Mouse (Mus musculus): ENCODE results near the gene Wdr92. TPM values are rescaled to one million over a fixed set of nuclear protein-coding genes. Genes with fewer than 3 reads are reported as not detected.

Wdr92 gene
- polyA plus RNA-seq, 1 experiment from 2014 or later = 20.7 TPM

GRCm38 (mm10) chr11:17176638-17177037, 5.3 kb upstream of the Wdr92 start:
- no peak overlapping the region for H3K9ac ChIP-seq (replicated peaks)
- no peak overlapping the region for H3K4me3 ChIP-seq
- WGBS = 100% methylated on average over 1 of the region's 1 CpGs
- no peak overlapping the region for H3K27ac ChIP-seq (replicated peaks)
- H3K4me1 ChIP-seq = no peaks in the 10 kb centered on the region
- no peaks in the 10 kb centered on the region for H3K36me3 ChIP-seq
- ATAC-seq (replicated peaks) = no peak
- no peaks in the 10 kb centered on the region for H3K27me3 ChIP-seq
- H3K9me3 ChIP-seq = 0 out of 2 replicates have a peak, but pooled peaks cover 3% of the 10 kb centered on the region
- no peak overlapping the region for H3K4me2 ChIP-seq (replicated peaks)

- WGBS = 92% methylated on average over 3 of the region's 3 CpGs
- no peak overlapping the region for H3K27ac ChIP-seq (replicated peaks)
- no peak for ATAC-seq (replicated peaks)
These were observed 1.2 kb upstream of the Wdr92 start for GRCm38 (mm10) chr11:17180753-17181152.

GRCm38 (mm10) chr11:17183165-17183564, 1.3 kb downstream of the Wdr92 start:
- no peak overlapping the region for H3K4me2 ChIP-seq (replicated peaks)
- H3K9me3 ChIP-seq = no peaks in the 10 kb centered on the region
- no peak overlapping the region for H3K27ac ChIP-seq (replicated peaks)
- H3K4me1 ChIP-seq = 0 out of 2 replicates have a peak, but pooled peaks cover 2% of the 10 kb centered on the region
- H3K4me3 ChIP-seq = no peak overlapping the region
- H3K27me3 ChIP-seq = no peaks in the 10 kb centered on the region
- ATAC-seq (replicated peaks) = no peak
- 96% methylated on average over 2 of the region's 2 CpGs for WGBS
- no peak overlapping the region for H3K9ac ChIP-seq (replicated peaks)
- no peaks in the 10 kb centered on the region for H3K36me3 ChIP-seq

More at GRCm38 (mm10) chr11:17180753-17181152, 1.2 kb upstream of the Wdr92 start:
- Histone ChIP-seq H3K4me3 (no peak overlapping the region), H3K9me3 (no peaks in the 10 kb centered on the region), H3K4me1 (0 out of 2 replicates have a peak, but pooled peaks cover 2% of the 10 kb centered on the region), H3K36me3 (no peaks in the 10 kb centered on the region), H3K9ac (replicated peaks) (no peak overlapping the region), H3K4me2 (replicated peaks) (no peak overlapping the region), H3K27me3 (no peaks in the 10 kb centered on the region)

- no peak for ATAC-seq (replicated peaks)
- Histone ChIP-seq H3K9ac (replicated peaks) (no peak overlapping the region), H3K27ac (replicated peaks) (no peak overlapping the region), H3K9me3 (no peaks in the 10 kb centered on the region), H3K36me3 (no peaks in the 10 kb centered on the region), H3K4me1 (no peaks in the 10 kb centered on the region), H3K27me3 (no peaks in the 10 kb centered on the region), H3K4me2 (replicated peaks) (no peak overlapping the region), H3K4me3 (no peak overlapping the region)
- 73% methylated on average over 3 of the region's 3 CpGs for WGBS
These were observed 5.7 kb downstream of the Wdr92 start for GRCm38 (mm10) chr11:17187649-17188048.

- H3K27ac ChIP-seq (replicated peaks) = no peak overlapping the region
- H3K36me3 ChIP-seq = no peaks in the 10 kb centered on the region
- H3K9me3 ChIP-seq = no peaks in the 10 kb centered on the region
- no peaks in the 10 kb centered on the region for H3K4me1 ChIP-seq
- no peak; the same call in 1 of the 2 replicates for ATAC-seq (replicated peaks)
- H3K27me3 ChIP-seq = no peaks in the 10 kb centered on the region
- no peak overlapping the region for H3K4me3 ChIP-seq
- no peak overlapping the region for H3K4me2 ChIP-seq (replicated peaks)
- WGBS = 76% methylated on average over 3 of the region's 3 CpGs
- no peak overlapping the region for H3K9ac ChIP-seq (replicated peaks)
These were observed 6.9 kb downstream of the Wdr92 start for GRCm38 (mm10) chr11:17188786-17189185.

- Histone ChIP-seq H3K36me3 (peaks cover 33% of the 10 kb centered on the region), H3K4me3 (no peak overlapping the region), H3K27ac (replicated peaks) (no peak overlapping the region), H3K4me1 (no peaks in the 10 kb centered on the region), H3K4me2 (replicated peaks) (no peak overlapping the region), H3K9me3 (no peaks in the 10 kb centered on the region), H3K9ac (replicated peaks) (no peak overlapping the region), H3K27me3 (no peaks in the 10 kb centered on the region)
- 43% methylated on average over 9 of the region's 9 CpGs for WGBS
- ATAC-seq (replicated peaks) = no peak
These were observed 10.4 kb downstream of the Wdr92 start for GRCm38 (mm10) chr11:17192151-17192844.

- Histone ChIP-seq H3K36me3 (peaks cover 69% of the 10 kb centered on the region), H3K4me3 (no peak overlapping the region), H3K27ac (replicated peaks) (no peak overlapping the region), H3K9me3 (no peaks in the 10 kb centered on the region), H3K9ac (replicated peaks) (no peak overlapping the region), H3K27me3 (no peaks in the 10 kb centered on the region), H3K4me2 (replicated peaks) (no peak overlapping the region), H3K4me1 (no peaks in the 10 kb centered on the region)
- WGBS = 96% methylated on average over 5 of the region's 5 CpGs
- no peak for ATAC-seq (replicated peaks)
These were observed 17.3 kb downstream of the Wdr92 start for GRCm38 (mm10) chr11:17199170-17199569.

- H3K36me3 ChIP-seq = peaks cover 62% of the 10 kb centered on the region
- no peaks in the 10 kb centered on the region for H3K4me1 ChIP-seq
- H3K27ac ChIP-seq (replicated peaks) = no peak overlapping the region
- H3K4me3 ChIP-seq = no peak overlapping the region
- ATAC-seq (replicated peaks) = no peak
- H3K9me3 ChIP-seq = no peaks in the 10 kb centered on the region
- no peaks in the 10 kb centered on the region for H3K27me3 ChIP-seq
- WGBS = 95% methylated on average over 3 of the region's 3 CpGs
- no peak overlapping the region for H3K4me2 ChIP-seq (replicated peaks)
- H3K9ac ChIP-seq (replicated peaks) = no peak overlapping the region
These were observed 18.1 kb downstream of the Wdr92 start for GRCm38 (mm10) chr11:17199840-17200501.

- 92% methylated on average over 4 of the region's 4 CpGs for WGBS
- H3K27me3 ChIP-seq = no peaks in the 10 kb centered on the region
- no peak for ATAC-seq (replicated peaks)
- no peak overlapping the region for H3K4me3 ChIP-seq
- H3K27ac ChIP-seq (replicated peaks) = no peak overlapping the region
- H3K4me1 ChIP-seq = no peaks in the 10 kb centered on the region
- H3K9ac ChIP-seq (replicated peaks) = no peak overlapping the region
- H3K4me2 ChIP-seq (replicated peaks) = no peak overlapping the region
- H3K36me3 ChIP-seq = peaks cover 53% of the 10 kb centered on the region
- H3K9me3 ChIP-seq = no peaks in the 10 kb centered on the region
These were observed 19.0 kb downstream of the Wdr92 start for GRCm38 (mm10) chr11:17200936-17201335.

GRCm38 (mm10) chr11:17202481-17202880, 20.6 kb downstream of the Wdr92 start:
- 90% methylated on average over 6 of the region's 6 CpGs for WGBS
- Histone ChIP-seq H3K36me3 (peaks cover 37% of the 10 kb centered on the region), H3K27ac (replicated peaks) (no peak overlapping the region), H3K4me2 (replicated peaks) (no peak overlapping the region), H3K9ac (replicated peaks) (no peak overlapping the region), H3K4me3 (no peak overlapping the region), H3K4me1 (no peaks in the 10 kb centered on the region), H3K27me3 (no peaks in the 10 kb centered on the region), H3K9me3 (no peaks in the 10 kb centered on the region)
- ATAC-seq (replicated peaks) = no peak

GRCm38 (mm10) chr11:17211258-17212140, 29.6 kb downstream of the Wdr92 start, which contains the start of gene Pno1:
Pno1 (minus strand) TSS chr11:17211568.
- WGBS = under 1% methylated on average over 65 of the region's 65 CpGs

GRCm38 (mm10) chr11:17212141-17212495, 30.2 kb downstream of the Wdr92 start:
- no peaks in the 10 kb centered on the region for H3K27me3 ChIP-seq
- peaks cover 10% of the 10 kb centered on the region for H3K36me3 ChIP-seq
- peak overlapping the region; percentile 83 for H3K4me2 ChIP-seq (replicated peaks)
- H3K9me3 ChIP-seq = no peaks in the 10 kb centered on the region
- peaks cover 25% of the 10 kb centered on the region for H3K4me1 ChIP-seq
- H3K9ac ChIP-seq (replicated peaks) = peak overlapping the region; percentile 84
- 4% methylated on average over 10 of the region's 10 CpGs for WGBS
- ATAC-seq (replicated peaks) = no peak
- H3K4me3 ChIP-seq = peak overlapping the region; percentile 96
- peak overlapping the region; percentile 92 for H3K27ac ChIP-seq (replicated peaks)

More at GRCm38 (mm10) chr11:17211258-17212140, 29.6 kb downstream of the Wdr92 start, which contains the start of gene Pno1:
- Histone ChIP-seq H3K4me2 (replicated peaks) (peak within 1 kb of the TSS; percentile 83), H3K4me3 (peak within 1 kb of the TSS; percentile 96), H3K27ac (replicated peaks) (peak within 1 kb of the TSS; percentile 92), H3K27me3 (no peaks in the 10 kb centered on the region), H3K9ac (replicated peaks) (peak within 1 kb of the TSS; percentile 84), H3K9me3 (no peaks in the 10 kb centered on the region), H3K4me1 (peaks cover 25% of the 10 kb centered on the region), H3K36me3 (peaks cover 10% of the 10 kb centered on the region)
- peak; percentile 99 for ATAC-seq (replicated peaks)

Data from forebrain, embryonic 15.5 days (tissue).